Mouse (Mus musculus): ENCODE measurements around the gene Ptms. TPM values are rescaled to one million over a fixed set of nuclear protein-coding genes. Genes with fewer than 3 reads are reported as not detected.

Gene Ptms
- polyA plus RNA-seq, 1 experiment from 2014 or later = 260 TPM

DNA sequence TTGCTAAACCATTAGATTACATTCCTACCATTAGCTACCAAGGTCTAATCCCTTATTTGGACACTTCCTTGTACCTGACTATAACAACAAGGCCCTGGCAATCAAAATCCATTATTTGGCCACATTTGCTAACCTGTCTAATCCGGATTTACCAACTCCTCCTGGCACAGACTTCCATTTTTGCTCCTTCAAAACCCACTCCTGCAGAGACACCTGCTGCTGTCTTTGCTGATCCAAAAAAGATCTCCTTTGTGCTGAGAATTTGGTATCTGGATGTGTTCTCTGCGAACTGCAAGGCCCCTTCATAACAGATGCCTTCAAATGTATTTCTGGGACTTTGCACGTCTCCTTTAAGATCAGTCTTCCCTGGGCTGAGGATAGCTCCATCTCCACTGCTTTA is 23.6 kb upstream of the Ptms start:
- no peak overlapping the region for H3K4me3 ChIP-seq (ENCODE audit: low read depth, low read length)
- no peak overlapping the region for H3K9ac ChIP-seq (ENCODE audit: low read length)
- ATAC-seq (ENCODE audit: low FRiP score, low TSS enrichment) (no peak), DNase-seq (ENCODE audit: low spot score) (no peak)
- H3K36me3 ChIP-seq (ENCODE audit: control insufficient read depth, insufficient read depth, low read length) = no peaks in the 10 kb centered on the region
- TF ChIP-seq CTCF (IDR thresholded peaks at IDR 0.05; ENCODE audit: low read depth) (no peak), EP300 (optimal IDR thresholded peaks at IDR 0.05) (no peak)
- H3K27me3 ChIP-seq (ENCODE audit: control insufficient read depth, insufficient read depth, low read length) = no peaks in the 10 kb centered on the region
- no peaks in the 10 kb centered on the region for H3K9me3 ChIP-seq (ENCODE audit: control insufficient read depth, low read length)
- WGBS = 87% methylated on average over 3 of the region's 3 CpGs
- H3K27ac ChIP-seq (replicated peaks) = no peak overlapping the region
- H3K4me1 ChIP-seq (replicated peaks; ENCODE audit: control insufficient read depth, insufficient read depth) = no peaks in the 10 kb centered on the region
- no peak overlapping the region for H3K4me2 ChIP-seq (replicated peaks; ENCODE audit: low read depth)

DNA sequence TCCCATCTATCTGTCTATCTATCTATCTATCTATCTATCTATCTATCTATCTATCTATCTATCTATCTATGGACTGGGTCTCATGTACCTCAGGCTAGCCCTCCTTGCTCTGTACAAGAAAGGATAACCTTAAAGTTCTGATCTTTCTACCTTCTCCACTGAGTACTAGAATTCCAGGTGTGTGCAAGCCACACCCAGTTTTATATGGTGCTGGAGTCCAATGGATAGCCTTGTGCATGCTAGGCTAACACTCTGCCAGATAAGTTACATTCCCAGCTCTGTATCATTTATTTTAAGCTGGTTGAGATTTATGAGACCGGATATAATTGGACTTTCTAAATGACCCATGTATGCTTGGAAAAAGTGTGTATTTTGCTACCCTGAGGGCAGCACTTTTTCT is 21.8 kb upstream of the Ptms start:
- 95% methylated on average over 1 of the region's 1 CpGs for WGBS
- no peak overlapping the region for H3K27ac ChIP-seq (replicated peaks)
- TF ChIP-seq CTCF (IDR thresholded peaks at IDR 0.05; ENCODE audit: low read depth) (no peak), EP300 (optimal IDR thresholded peaks at IDR 0.05) (no peak)
- no peaks in the 10 kb centered on the region for H3K4me1 ChIP-seq (replicated peaks; ENCODE audit: control insufficient read depth, insufficient read depth)
- H3K4me3 ChIP-seq (ENCODE audit: low read depth, low read length) = no peak overlapping the region
- H3K4me2 ChIP-seq (replicated peaks; ENCODE audit: low read depth) = no peak overlapping the region
- no peaks in the 10 kb centered on the region for H3K27me3 ChIP-seq (ENCODE audit: control insufficient read depth, insufficient read depth, low read length)
- no peaks in the 10 kb centered on the region for H3K9me3 ChIP-seq (ENCODE audit: control insufficient read depth, low read length)
- no peak overlapping the region for H3K9ac ChIP-seq (ENCODE audit: low read length)
- H3K36me3 ChIP-seq (ENCODE audit: control insufficient read depth, insufficient read depth, low read length) = peaks cover 1% of the 10 kb centered on the region; the same call in 1 of the 2 replicates
- DNase-seq (ENCODE audit: low spot score) = no peak
- no peak for ATAC-seq (ENCODE audit: low FRiP score, low TSS enrichment)

DNA sequence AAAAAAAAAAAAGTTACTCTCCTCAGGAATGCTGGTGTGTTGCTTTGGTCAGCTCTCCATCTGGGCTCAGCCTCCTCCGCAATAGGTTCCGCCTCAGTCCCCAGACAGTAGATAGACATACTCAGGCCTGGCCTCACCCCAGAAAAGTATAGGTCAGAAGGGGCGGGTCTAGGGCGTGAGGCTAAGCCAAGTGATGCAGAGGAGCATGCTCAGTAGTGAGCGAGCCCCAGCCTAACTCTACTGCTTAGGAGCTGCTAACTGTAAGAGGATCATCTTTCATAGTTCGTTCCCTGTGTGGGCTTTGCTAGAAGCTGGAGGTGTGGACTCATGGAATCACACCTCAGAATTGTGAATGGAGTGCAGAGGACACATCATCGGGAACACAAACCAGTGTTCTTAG is 18.7 kb upstream of the Ptms start:
- Histone ChIP-seq H3K27ac (replicated peaks) (no peak overlapping the region), H3K4me3 (ENCODE audit: low read depth, low read length) (no peak overlapping the region), H3K9me3 (ENCODE audit: control insufficient read depth, low read length) (no peaks in the 10 kb centered on the region), H3K4me1 (replicated peaks; ENCODE audit: control insufficient read depth, insufficient read depth) (no peaks in the 10 kb centered on the region), H3K27me3 (ENCODE audit: control insufficient read depth, insufficient read depth, low read length) (no peaks in the 10 kb centered on the region), H3K4me2 (replicated peaks; ENCODE audit: low read depth) (no peak overlapping the region), H3K9ac (ENCODE audit: low read length) (no peak overlapping the region), H3K36me3 (ENCODE audit: control insufficient read depth, insufficient read depth, low read length) (peaks cover 17% of the 10 kb centered on the region)
- DNase-seq (ENCODE audit: low spot score) (no peak), ATAC-seq (ENCODE audit: low FRiP score, low TSS enrichment) (no peak)
- TF ChIP-seq CTCF (IDR thresholded peaks at IDR 0.05; ENCODE audit: low read depth) (no peak), EP300 (optimal IDR thresholded peaks at IDR 0.05) (no peak)
- 88% methylated on average over 7 of the region's 7 CpGs for WGBS

DNA sequence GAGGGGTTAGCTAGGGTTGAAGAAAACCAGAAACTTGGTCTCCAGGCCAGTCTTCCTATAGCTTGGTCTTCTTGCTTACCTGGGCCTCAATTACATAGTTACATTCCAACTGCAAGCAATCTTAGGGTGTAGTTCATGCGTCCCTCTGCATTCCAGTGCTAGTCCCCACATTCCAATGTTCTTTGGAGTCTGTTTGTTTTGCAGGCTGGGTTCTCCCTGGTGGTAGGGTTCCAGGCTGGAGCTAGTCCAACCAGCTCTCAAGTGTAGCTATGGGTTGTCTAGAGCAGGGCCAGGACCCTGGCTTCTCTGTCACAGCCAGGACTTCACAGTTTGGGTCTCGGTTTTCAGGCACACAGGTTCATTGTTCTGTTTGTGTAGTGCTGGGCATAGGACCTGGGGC is 17.6 kb upstream of the Ptms start:
- no peak for DNase-seq (ENCODE audit: low spot score)
- Histone ChIP-seq H3K4me3 (ENCODE audit: low read depth, low read length) (no peak overlapping the region), H3K27ac (replicated peaks) (peak overlapping the region; percentile 49; the same call in 1 of the 2 replicates), H3K9ac (ENCODE audit: low read length) (no peak overlapping the region), H3K9me3 (ENCODE audit: control insufficient read depth, low read length) (no peaks in the 10 kb centered on the region), H3K4me1 (replicated peaks; ENCODE audit: control insufficient read depth, insufficient read depth) (peaks cover under 1% of the 10 kb centered on the region; the same call in 1 of the 2 replicates), H3K4me2 (replicated peaks; ENCODE audit: low read depth) (no peak overlapping the region), H3K27me3 (ENCODE audit: control insufficient read depth, insufficient read depth, low read length) (no peaks in the 10 kb centered on the region), H3K36me3 (ENCODE audit: control insufficient read depth, insufficient read depth, low read length) (peaks cover 17% of the 10 kb centered on the region)
- peak; percentile 22; the same call in 1 of the 2 replicates for ATAC-seq (ENCODE audit: low FRiP score, low TSS enrichment)
- TF ChIP-seq CTCF (IDR thresholded peaks at IDR 0.05; ENCODE audit: low read depth) = no peak
- TF ChIP-seq EP300 (optimal IDR thresholded peaks at IDR 0.05) = no peak
- WGBS = 47% methylated on average over 2 of the region's 2 CpGs

DNA sequence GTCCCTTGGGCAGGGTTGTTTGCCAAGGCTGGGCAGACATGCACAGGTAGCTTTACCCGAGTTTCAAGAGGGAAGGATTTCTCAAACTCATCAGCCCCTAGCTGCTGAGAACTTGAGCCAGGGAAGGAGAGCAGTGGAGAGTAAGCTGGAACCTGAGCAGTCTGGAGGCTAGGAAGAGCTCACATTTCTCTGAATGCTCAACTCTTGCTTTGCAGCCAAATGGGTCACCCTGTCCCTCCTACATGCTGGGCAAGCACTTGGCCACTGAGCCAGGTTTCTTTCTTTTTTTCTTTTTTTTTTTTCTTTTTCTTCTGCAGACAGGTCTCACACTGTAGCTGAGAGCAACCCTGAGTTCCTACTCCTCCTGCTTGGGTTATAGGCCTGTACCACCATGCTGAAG is 16.8 kb upstream of the Ptms start:
- 82% methylated on average over 1 of the region's 1 CpGs for WGBS
- Histone ChIP-seq H3K27ac (replicated peaks) (no peak overlapping the region), H3K4me2 (replicated peaks; ENCODE audit: low read depth) (no peak overlapping the region), H3K9ac (ENCODE audit: low read length) (no peak overlapping the region), H3K36me3 (ENCODE audit: control insufficient read depth, insufficient read depth, low read length) (peaks cover 17% of the 10 kb centered on the region), H3K4me3 (ENCODE audit: low read depth, low read length) (no peak overlapping the region), H3K9me3 (ENCODE audit: control insufficient read depth, low read length) (no peaks in the 10 kb centered on the region), H3K27me3 (ENCODE audit: control insufficient read depth, insufficient read depth, low read length) (no peaks in the 10 kb centered on the region), H3K4me1 (replicated peaks; ENCODE audit: control insufficient read depth, insufficient read depth) (peaks cover 5% of the 10 kb centered on the region; the same call in 1 of the 2 replicates)
- DNase-seq (ENCODE audit: low spot score) = no peak
- TF ChIP-seq CTCF (IDR thresholded peaks at IDR 0.05; ENCODE audit: low read depth) = no peak
- TF ChIP-seq EP300 (optimal IDR thresholded peaks at IDR 0.05) = no peak
- no peak for ATAC-seq (ENCODE audit: low FRiP score, low TSS enrichment)

DNA sequence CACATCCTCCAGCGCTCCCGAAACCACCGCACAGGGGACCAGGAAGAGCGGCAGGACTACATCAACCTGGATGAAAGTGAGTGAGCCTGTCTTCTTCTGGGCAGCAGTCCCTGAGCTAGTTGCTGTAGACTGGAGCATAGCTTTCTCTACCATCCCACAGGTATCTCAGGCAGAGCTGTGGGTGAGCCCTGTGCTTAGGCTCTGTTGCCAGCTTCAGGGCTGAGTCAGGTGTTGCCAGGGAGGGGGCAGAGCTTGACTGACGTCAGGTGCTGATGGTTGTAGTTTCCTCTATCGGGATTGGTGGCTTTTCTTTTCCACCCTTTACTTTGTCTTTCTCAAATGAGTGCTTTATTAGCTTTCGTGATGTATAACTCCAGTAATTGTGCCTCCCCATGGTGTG is 14.8 kb upstream of the Ptms start:
- peaks cover 5% of the 10 kb centered on the region; the same call in 1 of the 2 replicates for H3K4me1 ChIP-seq (replicated peaks; ENCODE audit: control insufficient read depth, insufficient read depth)
- no peak overlapping the region for H3K4me3 ChIP-seq (ENCODE audit: low read depth, low read length)
- no peak overlapping the region for H3K27ac ChIP-seq (replicated peaks)
- H3K36me3 ChIP-seq (ENCODE audit: control insufficient read depth, insufficient read depth, low read length) = peaks cover 17% of the 10 kb centered on the region
- 88% methylated on average over 7 of the region's 7 CpGs for WGBS
- DNase-seq (ENCODE audit: low spot score) (no peak), ATAC-seq (ENCODE audit: low FRiP score, low TSS enrichment) (no peak)
- no peak overlapping the region for H3K9ac ChIP-seq (ENCODE audit: low read length)
- no peaks in the 10 kb centered on the region for H3K9me3 ChIP-seq (ENCODE audit: control insufficient read depth, low read length)
- TF ChIP-seq EP300 (optimal IDR thresholded peaks at IDR 0.05) (no peak), CTCF (IDR thresholded peaks at IDR 0.05; ENCODE audit: low read depth) (no peak)
- H3K4me2 ChIP-seq (replicated peaks; ENCODE audit: low read depth) = no peak overlapping the region
- no peaks in the 10 kb centered on the region for H3K27me3 ChIP-seq (ENCODE audit: control insufficient read depth, insufficient read depth, low read length)
